Mouse (Mus musculus) lung, postnatal 0 days (tissue): Measurements from ENCODE around the gene Runx2. TPM values are rescaled to one million over a fixed set of nuclear protein-coding genes. Genes with fewer than 3 reads are reported as not detected.

ENCODE experiments used
- ATAC-seq: fragments of 200-750 bp; cut with Nextera tagmentation; 2 replicates; pipeline ENCODE4 v1.8.0; 2017; ENCODE audit warnings: moderate library complexity
- DNase-seq: peaks from one replicate; pipeline ENCODE4 v3.0.0-alpha.2; 2016; ENCODE audit warnings: low spot score
- H3K27ac ChIP-seq: fragments of 300-500 bp; sonication (generic); 2 replicates; pipeline ENCODE4 v1.5.1; 2014; ENCODE audit warnings: antibody characterized with exemption, mild to moderate bottlenecking, low read length, mixed read lengths
- H3K27me3 ChIP-seq: fragments of 300-500 bp; sonication (generic); replicated peaks from 2 replicates; pipeline ENCODE4 v1.6.1; 2014; ENCODE audit warnings: low read length, mixed read lengths; ENCODE audit not compliant: insufficient read depth
- H3K36me3 ChIP-seq: fragments of 300-500 bp; sonication (generic); 2 replicates; pipeline ENCODE4 v1.6.1; 2014; ENCODE audit warnings: low read length, mixed read lengths; ENCODE audit not compliant: insufficient read depth
- H3K4me1 ChIP-seq: fragments of 300-500 bp; sonication (generic); 2 replicates; pipeline ENCODE4 v1.6.1; 2014; ENCODE audit warnings: antibody characterized with exemption, low read depth, low read length, mixed read lengths; ENCODE audit not compliant: insufficient read depth
- H3K4me2 ChIP-seq: fragments of 300-500 bp; sonication (generic); replicated peaks from 2 replicates; pipeline ENCODE4 v1.6.1; 2014; ENCODE audit warnings: low read depth, mild to moderate bottlenecking, low read length, moderate library complexity, mixed read lengths
- H3K4me3 ChIP-seq: fragments of 300-500 bp; sonication (generic); 2 replicates; pipeline ENCODE4 v1.5.1; 2014; ENCODE audit warnings: low read depth, low read length
- H3K9ac ChIP-seq: fragments of 300-500 bp; sonication (generic); replicated peaks from 2 replicates; pipeline ENCODE4 v1.6.1; 2014; ENCODE audit warnings: low read depth, mild to moderate bottlenecking
- H3K9me3 ChIP-seq: fragments of 300-500 bp; sonication (generic); 2 replicates; pipeline ENCODE4 v1.6.1; 2016; ENCODE audit warnings: low read length, mixed read lengths
- CTCF ChIP-seq: IDR thresholded peaks from 2 replicates; pipeline ENCODE4 v1.5.1; 2016; ENCODE audit warnings: antibody characterized with exemption, mild to moderate bottlenecking
- EP300 ChIP-seq: IDR thresholded peaks from 2 replicates; pipeline ENCODE4 v1.6.1; 2016; ENCODE audit warnings: antibody characterized with exemption, mild to moderate bottlenecking, control low read depth
- WGBS: fragments of 180-500 bp; shearing (Covaris S2); extraction: QIAGEN DNeasy Blood & Tissue Kit; methylation state at CpG from one replicate; pipeline ENCODE4 v1.1.7; 2014; 5-methylcytosine and 5-hydroxymethylcytosine counted together
- polyA plus RNA-seq: library from polyadenylated mRNA; unstranded; fragments of >200 nt; fragmentation: Nextera tagmentation; extraction: Ambion mirVana; gene quantifications from 2 replicates; pipeline ENCODE4 v1.2.1, GENCODE M21; 2015

The Runx2 gene
- polyA plus RNA-seq, 1 experiment from 2014 or later, result 1.1 TPM

DNA sequence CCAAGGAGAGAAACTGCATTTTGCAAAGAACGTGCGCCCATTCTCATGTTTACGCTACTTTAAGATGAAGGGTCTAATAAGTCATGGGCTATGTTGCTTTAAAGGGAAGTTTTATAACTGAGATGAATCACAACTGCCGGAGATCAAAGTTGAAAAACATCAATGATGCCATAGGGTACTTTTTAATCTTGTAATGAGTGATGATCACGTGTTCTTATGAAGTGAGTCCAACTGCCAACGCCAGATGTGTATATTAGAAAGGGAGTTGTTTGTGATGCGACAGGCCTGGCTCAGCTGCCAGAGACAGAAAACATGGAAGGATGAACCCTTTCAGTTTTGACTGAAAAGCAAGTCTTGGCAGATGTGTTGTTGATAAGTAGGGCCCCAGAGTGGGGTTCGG is 101.2 kb downstream of the Runx2 start:
- H3K27me3 ChIP-seq, result no peaks in the 10 kb centered on the region
- TF ChIP-seq CTCF, result no peak
- TF ChIP-seq EP300, result no peak
- H3K27ac ChIP-seq, result no peak overlapping the region
- H3K9me3 ChIP-seq, result no peaks in the 10 kb centered on the region
- peaks cover 18% of the 10 kb centered on the region for H3K4me1 ChIP-seq
- peak; percentile 41 for ATAC-seq
- no peaks in the 10 kb centered on the region for H3K36me3 ChIP-seq
- 57% methylated on average over 8 of the region's 8 CpGs for whole genome bisulfite sequencing
- no peak overlapping the region for H3K4me3 ChIP-seq
- no peak overlapping the region for H3K4me2 ChIP-seq
- peak; percentile 74 for DNase-seq
- H3K9ac ChIP-seq, result no peak overlapping the region

DNA sequence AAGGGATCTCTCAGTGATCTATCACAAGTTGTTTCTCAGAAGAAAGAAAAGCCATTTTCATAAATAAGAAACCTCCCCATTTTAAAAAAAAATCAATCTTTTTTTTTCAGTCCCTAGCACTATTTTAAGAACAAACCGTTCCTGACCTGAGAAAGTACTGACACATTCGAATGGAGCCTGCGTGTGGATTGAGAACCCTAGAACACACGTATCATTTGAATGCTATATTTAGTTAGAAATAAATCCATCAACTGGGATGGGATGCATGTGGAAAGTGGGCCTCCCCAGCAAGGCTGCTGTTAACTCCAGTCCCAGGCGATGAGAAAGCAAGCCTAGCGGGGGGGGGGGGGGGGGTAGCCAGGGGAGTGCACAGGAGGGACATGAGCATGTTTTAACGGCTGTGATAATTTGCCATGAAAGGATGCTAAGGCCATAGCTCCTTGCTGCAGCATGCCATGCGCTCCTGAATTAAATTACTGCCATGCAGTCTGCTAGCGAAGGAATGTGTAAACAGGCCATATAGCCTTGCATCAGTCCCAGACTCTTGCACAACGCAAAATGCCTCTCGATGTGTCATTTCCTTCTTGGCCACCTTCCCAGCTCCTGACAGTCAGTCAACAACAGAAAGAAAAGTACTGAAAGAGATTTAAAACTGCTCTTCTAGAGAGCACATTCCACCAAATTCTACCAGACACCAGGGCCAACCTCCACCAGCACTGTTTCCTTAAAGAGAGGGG is 104.9 kb downstream of the Runx2 start:
- TF ChIP-seq EP300 (peak; percentile 99), CTCF (no peak)
- Histone ChIP-seq H3K4me3 (no peak overlapping the region), H3K9ac (no peak overlapping the region), H3K27ac (peak overlapping the region; percentile 59), H3K36me3 (no peaks in the 10 kb centered on the region), H3K9me3 (no peaks in the 10 kb centered on the region), H3K4me2 (no peak overlapping the region; the same call in 1 of the 2 replicates), H3K4me1 (peaks cover 18% of the 10 kb centered on the region), H3K27me3 (no peaks in the 10 kb centered on the region)
- peak; percentile 98 for DNase-seq
- ATAC-seq, result peak; percentile 92
- 10% methylated on average over 11 of the region's 11 CpGs for WGBS

DNA sequence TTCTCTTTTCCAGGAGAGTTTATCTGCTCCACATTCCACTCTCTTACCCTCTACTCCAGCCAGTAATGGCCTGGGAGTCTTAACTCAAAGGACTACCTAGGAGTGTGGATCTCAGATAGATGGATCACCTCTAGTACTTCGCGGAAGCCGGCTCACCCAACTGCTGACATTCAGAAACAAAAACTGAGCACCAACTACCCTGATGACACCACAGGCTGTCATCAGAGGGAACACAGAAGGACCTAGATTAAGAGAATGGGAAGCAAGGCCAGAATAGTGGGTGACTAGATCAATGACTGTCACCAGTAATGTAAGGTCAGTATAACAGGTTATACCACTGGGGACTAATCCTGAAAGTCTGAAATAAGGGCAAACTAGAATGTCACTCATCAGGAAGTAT is 106.6 kb downstream of the Runx2 start:
- Histone ChIP-seq H3K4me3 (no peak overlapping the region), H3K4me2 (no peak overlapping the region), H3K27me3 (no peaks in the 10 kb centered on the region), H3K4me1 (peaks cover 18% of the 10 kb centered on the region), H3K27ac (no peak overlapping the region), H3K36me3 (no peaks in the 10 kb centered on the region), H3K9ac (no peak overlapping the region), H3K9me3 (no peaks in the 10 kb centered on the region)
- DNase-seq, result peak; percentile 49
- WGBS, result 78% methylated on average over 3 of the region's 3 CpGs
- TF ChIP-seq EP300 (no peak; the same call in 1 of the 2 replicates), CTCF (no peak)
- no peak for ATAC-seq

DNA sequence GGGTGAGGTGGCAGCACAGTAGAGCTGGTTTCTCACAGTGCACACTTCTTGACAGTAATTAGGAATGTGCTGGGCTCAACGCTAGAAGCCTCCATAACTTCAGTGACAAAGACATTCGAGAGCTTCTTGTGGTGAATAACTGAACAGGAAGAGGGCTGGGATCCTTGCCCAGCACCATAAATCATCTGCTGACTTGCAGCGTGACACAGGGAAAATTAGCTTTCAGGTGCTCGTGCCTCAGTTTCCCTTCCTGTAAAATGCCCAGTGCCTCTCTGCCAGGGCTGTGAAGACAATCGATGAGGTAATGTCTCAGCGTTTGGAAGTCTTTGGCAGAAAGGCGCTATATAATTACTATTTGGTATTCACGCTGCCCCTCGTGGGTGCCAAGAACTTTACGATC is 108.1 kb downstream of the Runx2 start:
- no peak overlapping the region for H3K4me2 ChIP-seq

DNA sequence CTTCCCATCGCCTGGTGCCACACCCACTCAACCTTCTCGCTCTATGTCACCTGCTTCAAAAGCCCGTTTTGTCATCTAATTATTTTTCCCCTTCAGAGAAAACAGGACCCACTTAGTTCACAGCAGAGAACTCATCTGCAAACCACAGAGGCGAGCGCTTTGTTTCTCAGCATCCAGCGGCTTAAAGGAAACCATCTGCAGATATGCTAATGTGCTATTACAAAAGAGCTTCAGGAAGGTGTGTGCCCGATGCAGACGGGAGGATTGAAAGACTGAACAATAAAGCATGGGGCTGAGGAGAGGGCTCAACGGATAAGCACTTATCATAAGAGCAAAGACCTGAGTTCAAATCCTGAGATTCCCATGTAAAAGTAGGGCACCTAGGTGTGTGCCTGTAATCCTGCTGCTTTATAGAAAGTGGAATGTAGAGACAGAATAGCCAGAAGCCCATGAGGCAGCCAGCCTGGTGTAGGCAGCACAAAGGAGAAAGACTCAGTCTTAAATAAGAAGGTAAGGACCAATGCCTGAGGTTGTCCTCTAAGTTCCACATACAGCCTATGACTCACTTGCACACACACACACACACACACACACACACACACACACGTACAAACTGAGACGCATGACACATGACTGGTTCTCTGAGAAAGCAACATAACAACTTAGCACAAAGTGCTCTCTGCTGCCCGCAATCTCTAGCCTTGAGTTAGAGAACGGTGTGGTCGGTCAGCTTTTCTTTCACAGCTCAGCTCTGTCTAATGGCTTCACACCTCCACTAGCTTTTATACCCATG is 111.9 kb downstream of the Runx2 start:
- Histone ChIP-seq H3K36me3 (no peaks in the 10 kb centered on the region), H3K4me2 (no peak overlapping the region), H3K27me3 (no peaks in the 10 kb centered on the region), H3K27ac (no peak overlapping the region), H3K4me1 (no peaks in the 10 kb centered on the region), H3K9me3 (no peaks in the 10 kb centered on the region), H3K9ac (no peak overlapping the region), H3K4me3 (no peak overlapping the region)
- ATAC-seq (no peak), DNase-seq (peak; percentile 7)
- TF ChIP-seq EP300 (no peak), CTCF (no peak)
- WGBS, result 74% methylated on average over 14 of the region's 14 CpGs

More for the DNA sequence above, 108.1 kb downstream of the Runx2 start:
- H3K36me3 ChIP-seq, result no peaks in the 10 kb centered on the region
- no peak overlapping the region for H3K4me3 ChIP-seq
- 61% methylated on average over 10 of the region's 10 CpGs for WGBS
- TF ChIP-seq EP300 (no peak), CTCF (no peak)
- H3K9ac ChIP-seq, result no peak overlapping the region
- H3K27ac ChIP-seq, result no peak overlapping the region
- no peak for ATAC-seq
- DNase-seq, result peak; percentile 20
- H3K9me3 ChIP-seq, result no peaks in the 10 kb centered on the region
- H3K27me3 ChIP-seq, result no peaks in the 10 kb centered on the region
- H3K4me1 ChIP-seq, result peaks cover 18% of the 10 kb centered on the region

DNA sequence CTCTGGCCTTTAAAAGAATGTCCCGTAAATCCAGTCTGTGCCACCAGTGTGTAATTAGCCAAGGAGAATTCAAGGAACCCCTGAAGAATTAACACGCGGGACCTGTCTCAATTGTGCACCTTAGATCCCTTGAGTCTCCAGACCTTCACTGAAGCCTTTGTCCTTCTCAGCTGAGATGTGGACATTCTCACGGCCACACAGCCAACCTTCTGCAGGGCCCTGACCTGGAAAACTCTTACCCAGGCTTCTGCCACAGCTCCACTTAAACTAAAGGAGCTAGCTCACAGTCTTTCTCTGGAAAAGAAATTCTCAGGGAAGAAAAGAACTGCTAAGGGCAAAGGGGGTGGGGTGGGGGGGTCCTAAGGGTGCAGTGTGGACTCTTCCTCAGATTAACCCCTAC is 113.1 kb downstream of the Runx2 start:
- Histone ChIP-seq H3K4me2 (no peak overlapping the region), H3K36me3 (no peaks in the 10 kb centered on the region), H3K27me3 (no peaks in the 10 kb centered on the region), H3K9ac (no peak overlapping the region), H3K4me1 (no peaks in the 10 kb centered on the region), H3K9me3 (no peaks in the 10 kb centered on the region), H3K27ac (no peak overlapping the region), H3K4me3 (no peak overlapping the region)
- DNase-seq (no peak), ATAC-seq (no peak)
- TF ChIP-seq EP300, result no peak
- 89% methylated on average over 4 of the region's 4 CpGs for WGBS
